Mouse (Mus musculus) bone marrow macrophage, adult 2 months (primary cell): Measurements from ENCODE around the gene Zfp185. TPM values are rescaled to one million over a fixed set of nuclear protein-coding genes. Genes with fewer than 3 reads are reported as not detected.
A peak's percentile ranks its signal among the peaks of the same experiment; 100 is the strongest.

ENCODE experiments used
- H3K27ac ChIP-seq: 2 replicates; pipeline ENCODE4 v1.5.1; 2012; ENCODE audit warnings: low read depth, low read length; ENCODE audit not compliant: insufficient read depth
- H3K4me1 ChIP-seq: 2 replicates; pipeline ENCODE4 v1.6.1; 2012; ENCODE audit warnings: low read length; ENCODE audit not compliant: control insufficient read depth, insufficient read depth
- H3K4me3 ChIP-seq: 2 replicates; pipeline ENCODE4 v1.5.1; 2012; ENCODE audit warnings: mild to moderate bottlenecking, low read length, moderate library complexity; ENCODE audit not compliant: insufficient read depth
- CTCF ChIP-seq: IDR thresholded peaks from 2 replicates; pipeline ENCODE4 v1.5.1; 2012; ENCODE audit warnings: low read depth, mild to moderate bottlenecking, low read length, moderate library complexity
- POLR2A ChIP-seq: IDR thresholded peaks from 2 replicates; pipeline ENCODE4 v1.6.1; 2012; ENCODE audit warnings: mild to moderate bottlenecking, low read depth, low read length, borderline replicate concordance
- polyA plus RNA-seq: library from polyadenylated mRNA; stranded (reverse); fragments of >200 nt; gene quantifications from 2 replicates; pipeline ENCODE4 v1.2.4, GENCODE M21; 2012; ENCODE audit not compliant: missing spikeins, insufficient read depth, insufficient read length

The Zfp185 gene
- polyA plus RNA-seq: not detected in 2 replicates

DNA sequence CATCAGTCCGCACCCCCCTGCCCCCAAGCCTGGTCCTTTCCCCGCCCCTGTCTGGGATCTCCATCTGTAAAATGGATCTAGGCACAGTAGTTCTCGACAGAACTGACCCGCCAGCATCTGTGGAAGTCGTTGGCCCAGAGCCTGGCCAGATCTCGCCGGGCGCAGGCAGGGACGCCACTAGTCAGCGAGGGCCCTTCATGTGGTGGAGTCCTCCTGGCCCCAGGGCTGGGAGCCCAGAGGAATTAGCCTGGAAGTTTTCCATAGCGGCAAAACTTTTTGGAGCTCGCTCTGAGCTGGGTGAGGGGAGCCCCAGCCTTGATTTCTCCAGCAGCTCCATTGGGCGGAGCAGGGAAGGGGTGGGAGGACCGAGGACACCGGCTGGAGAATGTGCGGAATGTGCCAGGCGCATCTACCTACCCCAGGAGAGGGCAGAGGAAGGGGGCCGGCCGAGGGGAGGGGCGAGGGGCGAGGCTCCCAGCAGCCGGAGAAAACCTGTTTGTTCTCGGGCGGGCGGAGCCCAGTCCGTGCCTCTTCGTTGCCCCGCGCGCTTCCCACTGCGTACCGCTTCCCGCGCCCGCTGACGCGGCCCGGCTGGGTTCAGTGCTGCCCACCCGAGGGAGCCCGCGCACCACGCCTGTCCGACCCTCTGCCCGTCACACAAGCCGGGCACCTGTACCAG is at the start of gene Zfp185:
Gene Zfp185, plus strand, starts transcription at position 499 of the 679 bp plus-strand sequence.
- H3K4me1 ChIP-seq: no peaks in the 10 kb centered on the region
- TF ChIP-seq POLR2A (no peak), CTCF (no peak)
- peak within 1 kb of the TSS; percentile 43 for H3K4me3 ChIP-seq
- no peak within 1 kb of the TSS for H3K27ac ChIP-seq

DNA sequence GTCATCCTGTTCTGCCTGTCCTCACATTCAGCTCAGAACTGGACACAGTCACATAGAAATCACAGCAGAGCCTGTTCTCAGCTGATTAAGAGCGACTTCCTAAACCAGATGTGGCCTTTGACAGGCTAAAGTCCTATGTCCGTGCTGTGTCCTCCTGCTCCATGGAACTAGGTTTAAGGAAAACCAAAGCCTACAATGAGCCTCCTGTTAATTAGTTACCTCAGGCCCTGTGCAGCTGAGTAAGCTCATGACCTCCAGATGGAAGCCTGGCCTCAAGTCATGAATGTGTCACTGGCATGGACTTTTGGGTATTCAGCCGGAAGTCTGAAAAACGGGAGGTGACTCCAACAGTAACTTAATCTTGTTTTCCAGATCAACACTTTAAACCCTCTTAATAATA is 33.7 kb upstream of the Zfp185 start:
- Histone ChIP-seq H3K27ac (no peak overlapping the region), H3K4me1 (no peaks in the 10 kb centered on the region), H3K4me3 (no peak overlapping the region)
- TF ChIP-seq CTCF (no peak), POLR2A (no peak)

DNA sequence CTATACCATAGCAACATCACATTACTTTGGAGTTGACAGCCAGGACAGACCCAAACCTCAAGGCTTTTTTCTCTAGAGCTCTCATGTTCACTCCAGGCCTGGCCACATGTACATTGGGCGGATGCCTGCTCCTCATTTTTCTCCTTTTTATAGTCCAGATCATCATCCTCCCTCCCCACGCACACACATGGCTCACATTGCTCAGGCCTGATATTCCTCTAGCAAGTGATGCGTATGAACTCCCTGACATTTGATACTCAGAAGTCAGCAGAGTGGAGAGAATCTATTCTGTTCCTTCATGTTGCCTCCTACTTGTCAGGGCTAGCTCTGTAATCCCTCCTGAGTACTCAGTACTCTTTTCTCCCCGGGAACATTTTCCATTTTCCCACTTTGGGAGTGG is 30.7 kb upstream of the Zfp185 start:
- Histone ChIP-seq H3K4me3 (no peak overlapping the region), H3K4me1 (no peaks in the 10 kb centered on the region), H3K27ac (no peak overlapping the region)
- TF ChIP-seq CTCF (no peak), POLR2A (no peak)

DNA sequence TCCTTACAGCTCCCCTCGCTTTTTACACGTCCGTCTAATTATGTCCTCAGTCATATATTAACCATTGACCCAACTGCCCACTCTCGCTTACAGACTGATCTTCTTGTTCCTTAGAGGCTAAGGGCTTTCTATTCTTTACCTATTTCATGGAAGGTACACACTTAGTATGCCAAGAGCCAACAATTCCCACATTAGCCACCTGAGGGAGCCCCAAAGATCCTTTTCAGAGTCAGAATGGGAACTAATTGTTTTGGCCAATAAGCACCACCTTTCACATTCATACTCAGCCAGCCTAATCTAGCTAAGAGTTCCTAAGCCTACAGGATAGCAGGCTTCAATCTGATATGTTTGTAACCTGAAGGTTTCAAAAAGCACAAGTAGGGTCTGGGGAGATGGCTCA is 26.7 kb upstream of the Zfp185 start:
- Histone ChIP-seq H3K4me1 (no peaks in the 10 kb centered on the region), H3K4me3 (no peak overlapping the region), H3K27ac (no peak overlapping the region)
- no peak for TF ChIP-seq CTCF
- TF ChIP-seq POLR2A: no peak

DNA sequence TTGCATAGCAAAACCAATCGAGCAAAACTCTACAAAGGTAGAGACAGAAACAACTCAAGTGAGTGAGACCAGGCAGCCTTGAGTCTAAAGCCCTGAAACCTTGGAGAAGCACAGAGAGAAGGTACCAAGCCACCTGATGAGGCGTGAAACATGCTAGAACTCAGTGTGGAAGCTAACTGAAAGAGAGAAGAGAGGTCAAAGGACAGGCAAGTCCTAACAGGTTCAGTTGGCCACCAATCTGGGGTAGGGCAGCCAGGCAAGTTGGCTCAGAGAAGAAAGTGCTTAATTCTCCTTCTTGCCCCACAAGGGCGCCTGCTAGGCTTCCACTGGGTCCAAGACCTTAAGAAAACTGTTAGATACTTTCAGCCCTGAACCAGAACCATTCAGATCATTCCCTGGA is 25.6 kb upstream of the Zfp185 start:
- no peak overlapping the region for H3K27ac ChIP-seq
- no peaks in the 10 kb centered on the region for H3K4me1 ChIP-seq
- no peak overlapping the region for H3K4me3 ChIP-seq
- TF ChIP-seq CTCF (no peak), POLR2A (no peak)

DNA sequence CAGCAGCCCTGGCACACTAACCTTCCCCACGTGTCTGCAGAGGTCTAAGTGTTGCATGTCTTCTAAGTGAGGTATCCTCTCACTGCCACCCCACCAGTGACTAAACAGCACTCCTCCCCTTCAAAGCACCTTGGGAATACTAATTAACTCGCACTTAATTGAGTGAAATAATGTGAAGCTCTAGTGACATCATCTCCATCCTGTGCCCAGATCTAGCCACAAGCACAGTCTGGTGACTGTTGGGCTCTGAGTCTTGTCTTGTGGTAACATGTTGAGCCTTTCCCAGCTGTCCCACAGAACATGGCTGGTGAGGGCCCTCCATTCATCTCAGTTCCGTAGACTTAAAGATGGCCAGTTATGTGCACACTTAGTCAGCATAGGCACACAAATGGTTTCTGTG is 24.4 kb upstream of the Zfp185 start:
- TF ChIP-seq POLR2A (no peak), CTCF (no peak)
- Histone ChIP-seq H3K4me3 (no peak overlapping the region), H3K4me1 (no peaks in the 10 kb centered on the region), H3K27ac (no peak overlapping the region)

DNA sequence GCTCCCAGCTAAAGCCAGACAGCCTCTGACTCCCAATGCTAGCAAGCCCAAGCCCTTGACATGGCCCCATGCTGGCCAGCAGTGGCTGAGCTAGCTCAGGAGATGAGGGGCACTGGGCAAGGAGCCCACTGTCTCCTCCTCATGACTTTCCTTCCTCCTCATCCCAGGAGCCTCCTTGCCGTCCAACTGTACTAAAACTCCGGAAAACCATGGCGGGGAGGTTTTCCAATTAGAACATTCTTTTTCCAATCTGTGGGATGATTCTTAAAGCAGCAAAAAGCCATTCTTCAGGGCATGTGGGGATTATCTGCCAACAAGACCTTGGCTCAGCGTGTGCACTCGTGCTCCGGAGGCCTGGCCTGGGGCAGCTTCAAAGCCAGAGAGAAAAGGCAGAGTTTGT is 4.3 kb upstream of the Zfp185 start:
- TF ChIP-seq POLR2A: no peak
- no peak for TF ChIP-seq CTCF
- no peak overlapping the region for H3K4me3 ChIP-seq
- H3K27ac ChIP-seq: no peak overlapping the region
- no peaks in the 10 kb centered on the region for H3K4me1 ChIP-seq

DNA sequence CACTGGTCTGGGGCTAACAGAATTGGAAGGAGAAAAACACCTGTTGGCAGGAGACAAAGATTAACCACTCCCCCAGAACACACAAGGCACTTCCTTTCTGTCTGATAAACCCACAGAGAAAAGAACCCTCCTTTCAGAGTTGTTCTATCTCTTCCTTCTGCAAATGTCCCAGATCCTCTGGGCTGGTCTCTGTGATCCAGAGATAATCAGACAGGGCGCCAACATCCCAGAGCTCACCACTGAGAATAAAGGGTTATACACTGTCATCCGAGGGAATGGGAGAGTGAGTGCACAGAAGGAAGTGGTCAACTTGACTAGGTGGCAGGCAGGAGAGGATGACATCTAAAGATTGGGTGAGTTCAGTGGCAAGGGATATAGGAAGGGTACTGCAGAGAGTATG is 1.5 kb upstream of the Zfp185 start:
- Histone ChIP-seq H3K27ac (no peak overlapping the region), H3K4me3 (no peak overlapping the region), H3K4me1 (no peaks in the 10 kb centered on the region)
- TF ChIP-seq CTCF: no peak
- TF ChIP-seq POLR2A: no peak

DNA sequence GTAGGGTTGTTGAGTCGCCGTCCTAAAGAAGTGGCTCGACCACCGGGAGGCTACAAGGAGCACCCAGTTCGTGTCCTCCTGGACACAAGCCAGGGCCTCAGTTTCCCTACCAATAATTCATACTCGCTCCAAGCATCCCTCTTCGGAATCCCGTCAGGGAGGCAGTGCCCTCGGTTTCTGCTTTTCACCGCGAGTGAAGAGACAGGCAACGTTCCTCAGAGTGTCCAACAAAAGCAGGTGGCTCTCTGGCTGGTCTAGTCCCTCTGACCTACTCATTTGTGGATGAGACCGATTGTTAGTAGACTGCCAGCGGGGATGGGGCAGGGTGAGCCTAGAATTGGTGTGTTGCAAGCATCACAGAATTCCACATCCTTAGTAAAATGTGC is 374 bp downstream of the Zfp185 start:
- Histone ChIP-seq H3K4me1 (no peaks in the 10 kb centered on the region), H3K4me3 (peak overlapping the region; percentile 43), H3K27ac (no peak overlapping the region)
- no peak for TF ChIP-seq POLR2A
- no peak for TF ChIP-seq CTCF

DNA sequence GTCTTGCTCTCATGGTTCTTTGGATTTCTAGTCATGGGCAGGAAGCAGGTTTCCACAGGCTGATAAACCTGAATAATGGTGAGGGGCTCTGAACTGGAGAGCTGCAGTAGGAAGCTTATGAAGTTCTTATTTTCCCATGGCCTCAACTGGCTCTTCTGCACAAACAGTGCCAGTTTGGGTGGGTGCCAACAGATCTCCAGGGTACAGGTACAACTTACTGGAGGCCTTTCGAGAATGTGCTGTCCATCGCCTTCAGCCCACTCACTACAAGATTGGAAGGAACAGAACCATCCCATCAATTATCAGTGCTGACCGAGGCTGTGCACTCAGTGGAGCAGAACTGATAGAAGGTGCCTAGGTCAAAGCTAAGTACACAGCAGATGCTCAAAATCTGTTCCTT is 1.3 kb downstream of the Zfp185 start:
- Histone ChIP-seq H3K4me1 (no peaks in the 10 kb centered on the region), H3K4me3 (no peak overlapping the region), H3K27ac (no peak overlapping the region)
- no peak for TF ChIP-seq POLR2A
- TF ChIP-seq CTCF: no peak

DNA sequence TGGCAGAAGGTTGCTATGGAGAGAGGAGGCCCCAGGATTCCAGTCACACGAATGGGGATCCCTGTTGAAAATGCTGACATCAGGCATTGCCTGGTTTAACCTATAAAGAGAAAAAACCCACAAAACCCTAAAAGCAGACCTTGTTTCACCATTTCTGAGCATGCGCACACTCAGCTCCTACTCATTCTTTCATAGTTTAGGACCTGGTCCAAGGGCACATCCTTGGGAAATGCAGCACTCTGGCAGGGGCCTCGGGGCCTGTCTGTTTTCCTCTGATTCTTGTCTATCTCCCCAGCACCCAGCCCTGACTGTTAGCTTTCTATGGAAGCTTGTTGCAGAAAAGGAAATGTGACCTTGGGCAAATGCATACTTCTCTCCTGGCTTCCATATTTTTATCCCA is 3.4 kb downstream of the Zfp185 start:
- H3K4me3 ChIP-seq: no peak overlapping the region
- no peaks in the 10 kb centered on the region for H3K4me1 ChIP-seq
- H3K27ac ChIP-seq: no peak overlapping the region
- no peak for TF ChIP-seq POLR2A
- no peak for TF ChIP-seq CTCF
